Mouse (Mus musculus) heart, adult 2 months (tissue): ENCODE results near the gene Dhrs3.

Experiments used
- CTCF ChIP-seq: fragments of 200-600 bp; IDR thresholded peaks from 2 replicates; pipeline ENCODE4 v1.8.1; 2022; ENCODE audit warnings: antibody characterized with exemption, mild to moderate bottlenecking, moderate library complexity
- POLR2A ChIP-seq: fragments of 200-500 bp; IDR thresholded peaks from 2 replicates; pipeline ENCODE4 v1.6.1; 2011; ENCODE audit warnings: mild to moderate bottlenecking, low read depth, low read length, control low read depth; ENCODE audit not compliant: insufficient read depth

- TF ChIP-seq CTCF: no peak
- TF ChIP-seq POLR2A: no peak
These were observed 65.1 kb downstream of the Dhrs3 start for GRCm38 (mm10) chr4:144957721-144958120.
